Mouse (Mus musculus) cortical plate, adult 2 months (tissue): ENCODE measurements around the gene Kdm2b. TPM values are rescaled to one million over a fixed set of nuclear protein-coding genes. Genes with fewer than 3 reads are reported as not detected.

Experiments
- H3K27ac ChIP-seq: fragments of 200-500 bp; 2 replicates; pipeline ENCODE4 v1.5.1; 2012; ENCODE audit warnings: low read length, control low read depth, inconsistent platforms; ENCODE audit not compliant: insufficient read depth
- H3K4me1 ChIP-seq: fragments of 200-500 bp; 2 replicates; pipeline ENCODE4 v1.6.1; 2011; ENCODE audit warnings: low read length; ENCODE audit not compliant: control insufficient read depth, insufficient read depth
- H3K4me3 ChIP-seq: fragments of 200-500 bp; 2 replicates; pipeline ENCODE4 v1.5.1; 2011; ENCODE audit warnings: mild to moderate bottlenecking, low read length, control low read depth; ENCODE audit not compliant: insufficient read depth
- CTCF ChIP-seq: fragments of 200-500 bp; IDR thresholded peaks from 2 replicates; pipeline ENCODE4 v1.5.1; 2011; ENCODE audit warnings: mild to moderate bottlenecking, control low read depth, low read length; ENCODE audit not compliant: insufficient read depth; ENCODE audit errors: extremely low read depth
- POLR2A ChIP-seq: fragments of 200-500 bp; IDR thresholded peaks from 2 replicates; pipeline ENCODE4 v1.6.1; 2011; ENCODE audit warnings: mild to moderate bottlenecking, low read length, control low read depth; ENCODE audit not compliant: insufficient read depth; ENCODE audit errors: extremely low read depth
- polyA plus RNA-seq: library from polyadenylated mRNA; depleted of rRNA; stranded (reverse); fragments of >200 nt; gene quantifications from 2 replicates; pipeline ENCODE4 v1.2.3, GENCODE M21; 2012

Kdm2b gene
- polyA plus RNA-seq, 1 experiment: 16.6 TPM

DNA sequence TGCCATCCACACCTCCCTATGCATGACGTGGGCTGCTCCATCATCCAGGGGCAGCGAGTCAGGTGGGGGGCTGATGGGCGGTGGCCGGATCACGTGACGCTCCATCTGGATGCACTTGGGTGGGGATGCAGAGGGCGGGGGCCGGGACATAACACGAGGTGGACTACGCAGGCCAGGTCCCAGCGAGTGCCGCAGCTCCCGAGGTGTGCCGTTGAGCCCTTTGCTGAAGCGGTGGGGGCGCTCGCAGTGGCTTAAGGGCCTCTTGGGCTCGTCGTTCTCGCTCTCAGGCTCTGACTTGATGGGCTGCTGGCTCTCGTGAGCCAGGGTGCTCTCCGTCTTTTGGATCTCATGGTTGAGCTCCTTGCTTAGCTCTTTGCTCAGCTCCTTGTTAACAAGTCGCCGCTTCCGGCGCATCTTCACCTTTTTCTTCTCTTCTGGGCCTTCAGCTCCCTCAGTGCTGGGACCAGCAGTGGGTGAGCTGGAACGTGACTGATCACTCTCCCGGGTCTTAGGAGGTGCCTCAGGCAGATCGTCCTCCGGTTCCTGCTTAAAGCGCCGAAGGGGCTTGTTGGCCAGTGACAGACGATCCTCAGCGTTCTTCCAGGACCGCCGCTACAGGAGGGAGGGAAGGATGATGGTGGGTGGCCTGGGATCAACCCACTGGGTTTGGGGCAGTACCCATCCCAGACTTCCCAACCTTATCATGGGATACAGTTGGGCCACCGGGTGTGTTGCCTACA, 109.2 kb downstream of the Kdm2b start:
- no peak overlapping the region for H3K27ac ChIP-seq
- no peaks in the 10 kb centered on the region for H3K4me1 ChIP-seq
- H3K4me3 ChIP-seq: no peak overlapping the region
- TF ChIP-seq CTCF: no peak
- no peak for TF ChIP-seq POLR2A

DNA sequence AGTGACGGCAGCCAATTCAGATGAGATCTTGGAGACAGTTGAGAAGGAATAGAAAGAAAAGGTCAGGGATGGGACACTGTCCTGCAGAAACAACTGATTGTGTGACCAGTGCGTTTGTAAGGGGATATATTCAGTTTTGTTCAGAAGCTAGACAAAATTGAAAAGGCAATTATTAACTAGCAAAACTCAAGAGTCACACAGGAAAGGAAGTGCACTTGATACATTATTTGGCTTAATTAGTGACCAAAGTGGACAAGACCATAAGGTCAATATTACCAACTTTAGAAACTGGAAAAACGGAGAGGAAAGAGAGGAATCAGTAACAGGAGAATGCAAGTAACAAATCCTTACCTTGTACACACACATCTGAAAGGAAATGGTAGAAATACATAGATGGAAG, 113.0 kb downstream of the Kdm2b start:
- Histone ChIP-seq H3K27ac (no peak overlapping the region), H3K4me3 (no peak overlapping the region), H3K4me1 (no peaks in the 10 kb centered on the region)
- TF ChIP-seq CTCF: no peak
- TF ChIP-seq POLR2A: no peak

DNA sequence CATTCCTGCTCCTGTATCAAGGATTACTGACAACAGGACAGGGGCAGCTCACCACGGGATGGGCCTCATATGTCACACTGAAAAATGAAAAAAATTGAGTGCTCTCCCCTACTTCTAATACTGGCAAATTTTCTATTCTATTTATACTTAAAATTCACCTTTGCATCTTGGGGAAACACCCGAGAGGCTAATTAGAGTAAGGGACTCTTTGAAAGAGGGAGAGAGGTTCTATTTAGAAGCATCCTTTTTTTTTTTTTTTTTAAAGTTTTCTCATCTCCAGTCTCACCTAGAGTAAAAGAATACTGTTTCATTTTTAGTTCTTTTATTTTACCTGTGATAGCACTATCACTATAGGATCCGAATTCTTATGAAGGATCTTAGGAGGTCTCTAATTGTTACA, 115.3 kb downstream of the Kdm2b start:
- Histone ChIP-seq H3K4me3 (no peak overlapping the region), H3K4me1 (no peaks in the 10 kb centered on the region), H3K27ac (no peak overlapping the region)
- TF ChIP-seq POLR2A (no peak), CTCF (no peak)

DNA sequence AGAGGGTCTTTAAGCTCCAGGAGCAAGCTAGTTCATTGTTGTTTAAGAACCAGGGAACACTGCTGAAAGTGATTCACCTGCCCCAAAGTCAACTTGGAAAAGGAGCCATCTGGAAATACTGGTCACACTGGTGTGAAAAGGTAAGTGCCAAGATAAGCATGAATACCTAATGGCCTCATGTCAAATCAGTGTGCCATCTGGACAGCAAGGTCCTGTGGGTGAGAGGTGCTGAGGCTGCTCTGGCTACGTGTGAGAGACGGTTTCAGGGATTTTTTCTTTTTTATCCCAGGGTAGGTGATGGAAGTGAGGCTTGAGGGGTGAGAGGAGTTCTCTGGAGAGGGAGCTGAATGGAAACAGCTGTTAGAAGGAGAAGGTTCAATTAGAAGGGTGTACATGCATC, 116.0 kb downstream of the Kdm2b start:
- H3K4me1 ChIP-seq: no peaks in the 10 kb centered on the region
- H3K4me3 ChIP-seq: no peak overlapping the region
- no peak for TF ChIP-seq CTCF
- TF ChIP-seq POLR2A: no peak
- no peak overlapping the region for H3K27ac ChIP-seq

DNA sequence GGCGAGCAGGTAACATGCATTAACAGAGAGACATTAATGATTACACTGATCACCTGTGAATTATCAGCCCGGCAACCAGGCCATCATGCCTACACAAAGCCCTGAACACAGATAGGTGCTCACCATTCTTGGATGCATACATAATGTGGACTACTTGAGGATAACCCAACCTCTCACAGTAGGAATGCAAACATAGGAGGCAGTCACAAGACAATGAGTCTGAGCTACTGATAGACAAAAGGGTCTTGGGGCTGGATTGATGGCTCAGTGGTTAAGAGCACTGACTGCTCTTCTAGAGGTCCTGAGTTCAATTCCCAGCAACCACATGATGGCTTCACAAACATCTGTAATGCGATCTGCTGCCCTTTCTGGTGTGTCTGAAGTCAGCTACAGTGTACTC, 117.0 kb downstream of the Kdm2b start:
- TF ChIP-seq CTCF (no peak), POLR2A (no peak)
- Histone ChIP-seq H3K4me1 (no peaks in the 10 kb centered on the region), H3K4me3 (no peak overlapping the region), H3K27ac (no peak overlapping the region)

DNA sequence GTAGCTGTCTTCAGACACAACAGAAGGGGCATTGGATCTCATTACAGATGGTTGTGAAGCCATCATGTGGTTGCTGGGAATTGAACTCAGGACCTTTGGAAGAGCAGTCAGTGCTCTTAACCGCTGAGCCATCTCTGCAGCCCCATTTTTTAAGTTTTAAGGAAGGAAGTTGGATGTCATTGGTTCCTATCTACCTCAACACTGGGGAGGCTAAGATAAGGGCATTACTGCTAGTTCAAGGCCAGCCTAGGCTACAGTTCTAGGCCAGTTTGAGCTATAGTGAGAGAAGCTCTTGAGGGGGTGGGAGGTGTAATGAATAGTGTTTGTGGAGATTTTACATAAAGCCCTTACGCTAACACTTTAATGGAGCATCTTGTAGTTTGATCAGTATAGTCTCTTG, 126.6 kb downstream of the Kdm2b start:
- H3K4me3 ChIP-seq: no peak overlapping the region
- H3K27ac ChIP-seq: no peak overlapping the region
- TF ChIP-seq POLR2A: no peak
- no peak for TF ChIP-seq CTCF
- no peaks in the 10 kb centered on the region for H3K4me1 ChIP-seq

DNA sequence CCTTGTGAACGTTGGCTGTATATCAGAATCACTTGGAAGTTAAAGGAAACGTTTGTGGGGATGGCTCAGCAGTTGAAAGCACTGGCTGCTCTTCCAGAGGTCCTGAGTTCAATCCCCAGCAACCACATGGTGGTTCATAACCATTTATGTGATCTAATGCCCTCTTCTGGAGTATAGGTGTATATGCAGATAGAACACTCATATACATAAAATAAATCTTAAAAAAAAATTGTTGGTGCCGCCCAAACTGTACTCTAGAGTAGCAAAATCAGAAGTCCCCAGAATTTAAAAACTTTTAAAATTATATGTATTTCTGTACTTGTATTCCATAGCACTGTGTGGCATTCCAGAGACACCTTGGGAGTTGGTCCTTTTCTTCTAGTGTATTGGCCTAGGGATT, 133.8 kb downstream of the Kdm2b start:
- TF ChIP-seq POLR2A: no peak
- TF ChIP-seq CTCF: no peak
- H3K4me3 ChIP-seq: no peak overlapping the region
- no peak overlapping the region for H3K27ac ChIP-seq
- H3K4me1 ChIP-seq: peaks cover 5% of the 10 kb centered on the region; the same call in 1 of the 2 replicates

DNA sequence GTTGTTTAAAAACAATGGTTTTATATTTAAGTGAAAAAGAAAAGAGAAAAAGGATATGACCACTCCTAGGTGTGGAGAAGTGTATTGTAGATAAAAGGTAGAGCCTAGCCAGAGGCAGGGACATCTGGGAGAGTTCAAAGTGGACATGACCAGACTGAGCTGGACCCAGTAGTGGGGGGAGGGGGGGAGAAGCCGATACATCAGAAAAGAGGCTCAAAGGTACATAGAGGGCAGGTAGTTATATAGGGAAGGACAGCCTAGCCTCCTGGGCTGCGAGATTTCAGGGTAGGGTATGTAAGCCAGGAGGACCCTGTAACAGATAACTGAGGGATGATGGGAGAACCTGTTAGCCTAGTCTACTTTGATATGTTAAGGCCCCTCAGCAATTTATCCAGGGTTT, 137.0 kb downstream of the Kdm2b start:
- Histone ChIP-seq H3K4me3 (no peak overlapping the region), H3K27ac (no peak overlapping the region), H3K4me1 (peaks cover 5% of the 10 kb centered on the region; the same call in 1 of the 2 replicates)
- TF ChIP-seq POLR2A: no peak
- no peak for TF ChIP-seq CTCF

DNA sequence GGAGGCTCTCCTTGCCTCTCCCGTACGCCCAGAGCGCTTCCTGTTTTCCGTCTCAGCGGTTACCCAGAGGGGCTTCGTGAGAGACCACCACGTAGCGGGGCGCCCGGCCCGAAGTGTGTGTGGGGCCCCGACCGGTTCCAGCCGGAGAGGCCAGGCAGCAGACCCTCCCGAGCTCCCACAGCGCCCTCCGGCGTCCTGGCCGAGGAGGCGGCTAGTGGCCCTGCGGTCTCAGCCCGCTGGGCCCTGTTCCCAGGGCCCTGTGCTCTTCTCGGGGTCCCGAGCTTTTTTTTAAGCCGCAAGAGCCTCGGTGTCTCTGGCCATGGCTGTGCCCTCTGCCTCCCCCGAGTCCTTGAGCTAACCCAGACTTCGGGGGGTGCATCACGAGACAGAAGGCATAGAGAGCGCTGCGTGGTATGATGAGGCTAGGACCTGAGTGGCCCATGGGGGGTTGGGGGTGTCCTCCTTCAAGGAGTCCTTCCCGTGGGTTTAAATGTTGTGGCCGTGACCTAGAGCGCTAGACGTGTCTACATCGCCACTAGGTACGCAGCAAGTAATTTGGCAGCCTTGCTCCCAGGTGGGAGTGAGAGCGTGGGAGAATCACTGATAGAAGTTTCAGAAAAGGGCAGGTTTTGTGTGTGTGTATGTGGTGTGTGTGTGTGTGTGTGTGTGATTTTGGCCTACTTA, 139.2 kb downstream of the Kdm2b start:
- Histone ChIP-seq H3K4me3 (peak overlapping the region; percentile 94), H3K27ac (peak overlapping the region; percentile 90), H3K4me1 (peaks cover 5% of the 10 kb centered on the region; the same call in 1 of the 2 replicates)
- no peak for TF ChIP-seq CTCF
- no peak for TF ChIP-seq POLR2A

DNA sequence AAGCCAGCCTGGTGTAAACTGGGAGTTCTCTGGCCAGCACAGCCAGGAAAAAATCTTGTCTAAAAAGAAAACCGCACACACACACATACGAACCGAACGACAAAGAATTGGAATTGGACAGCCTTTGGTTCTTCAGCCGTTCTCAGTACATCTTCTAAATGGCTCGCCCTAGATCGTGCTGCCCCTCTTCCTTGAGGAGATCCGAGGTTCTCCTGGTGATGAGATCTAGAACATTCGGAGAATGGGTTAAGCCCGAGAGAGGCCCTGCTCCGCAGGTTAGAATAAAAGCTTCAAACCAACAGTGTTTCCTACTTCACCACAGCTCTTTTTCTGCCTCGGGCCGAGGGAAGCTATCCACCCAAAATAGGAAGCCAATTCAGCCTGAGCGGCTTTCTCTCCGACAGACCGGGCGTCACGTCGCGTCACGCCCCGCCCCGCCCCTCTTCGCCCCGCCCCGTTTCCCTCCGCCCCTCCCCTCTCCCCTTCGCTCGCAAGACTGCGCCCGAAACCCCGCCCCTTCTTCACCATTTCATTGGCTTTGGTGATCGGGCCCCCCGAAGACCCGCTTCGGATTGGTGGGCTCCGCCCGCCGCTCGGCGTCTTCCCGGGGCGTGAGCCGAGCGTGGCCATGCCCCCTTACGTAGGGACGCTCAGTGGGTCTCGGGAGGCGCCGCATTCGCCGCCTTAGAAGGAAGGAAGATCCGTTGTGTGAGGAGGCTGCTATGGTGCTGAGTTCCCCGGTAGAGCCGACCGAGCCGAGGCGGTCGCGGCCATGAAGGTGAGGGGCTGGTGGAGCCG, 139.9 kb downstream of the Kdm2b start, which contains the start of gene Rnf34:
TSS of gene Rnf34 (plus strand) at position 528 of the 798 bp plus-strand sequence.
- peaks cover 5% of the 10 kb centered on the region; the same call in 1 of the 2 replicates for H3K4me1 ChIP-seq
- H3K27ac ChIP-seq: peak within 1 kb of the TSS; percentile 90
- TF ChIP-seq CTCF (no peak), POLR2A (peak; percentile 99)
- H3K4me3 ChIP-seq: peak within 1 kb of the TSS; percentile 94
